Mouse (Mus musculus) heart, postnatal 0 days (tissue): ENCODE data around the gene Ndufc1. TPM values are rescaled to one million over a fixed set of nuclear protein-coding genes. Genes with fewer than 3 reads are reported as not detected.
"Not testable (repeated sequence)": the region's sequence is repeated elsewhere in the genome, so short reads cannot be mapped to it uniquely, and the experiment has no call there.

Experiments used
- ATAC-seq: fragments of 200-750 bp; cut with Nextera tagmentation; 2 replicates; pipeline ENCODE4 v1.8.0; 2017; ENCODE audit warnings: low read depth, moderate number of reproducible peaks, moderate library complexity; ENCODE audit not compliant: insufficient read depth
- DNase-seq: peaks from one replicate; pipeline ENCODE4 v3.0.0-alpha.2; 2016; ENCODE audit warnings: low spot score
- H3K27ac ChIP-seq: fragments of 300-500 bp; sonication (generic); 2 replicates; pipeline ENCODE4 v1.5.1; 2014; ENCODE audit warnings: low read depth, mild to moderate bottlenecking
- H3K27me3 ChIP-seq: fragments of 300-500 bp; sonication (generic); 2 replicates; pipeline ENCODE4 v1.6.1; 2014; ENCODE audit warnings: low read length, mixed read lengths; ENCODE audit not compliant: control insufficient read depth, insufficient read depth
- H3K36me3 ChIP-seq: fragments of 300-500 bp; sonication (generic); replicated peaks from 2 replicates; pipeline ENCODE4 v1.6.1; 2014; ENCODE audit warnings: low read length, mixed read lengths; ENCODE audit not compliant: control insufficient read depth, insufficient read depth
- H3K4me1 ChIP-seq: fragments of 300-500 bp; sonication (generic); 2 replicates; pipeline ENCODE4 v1.6.1; 2014; ENCODE audit warnings: antibody characterized with exemption; ENCODE audit not compliant: control insufficient read depth, insufficient read depth
- H3K4me2 ChIP-seq: fragments of 300-500 bp; sonication (generic); 2 replicates; pipeline ENCODE4 v1.6.1; 2014; ENCODE audit warnings: low read depth, mild to moderate bottlenecking, low read length, moderate library complexity
- H3K4me3 ChIP-seq: fragments of 300-500 bp; sonication (generic); 2 replicates; pipeline ENCODE4 v1.5.1; 2014; ENCODE audit warnings: low read depth, low read length
- H3K9ac ChIP-seq: fragments of 300-500 bp; sonication (generic); replicated peaks from 2 replicates; pipeline ENCODE4 v1.6.1; 2014; ENCODE audit warnings: low read depth, low read length, mixed read lengths
- H3K9me3 ChIP-seq: fragments of 300-500 bp; sonication (generic); replicated peaks from 2 replicates; pipeline ENCODE4 v1.6.1; 2016; ENCODE audit warnings: low read length; ENCODE audit not compliant: control insufficient read depth
- CTCF ChIP-seq: IDR thresholded peaks from 2 replicates; pipeline ENCODE4 v1.5.1; 2016; ENCODE audit warnings: antibody characterized with exemption, control low read depth, low read depth
- EP300 ChIP-seq: IDR thresholded peaks from 2 replicates; pipeline ENCODE4 v1.6.1; 2016; ENCODE audit warnings: antibody characterized with exemption, low read depth
- WGBS: fragments of 180-500 bp; shearing (Covaris S2); extraction: QIAGEN DNeasy Blood & Tissue Kit; methylation state at CpG from one replicate; pipeline ENCODE4 v1.1.7; 2014; 5-methylcytosine and 5-hydroxymethylcytosine counted together
- polyA plus RNA-seq: library from polyadenylated mRNA; unstranded; fragments of >200 nt; fragmentation: Nextera tagmentation; extraction: Ambion mirVana; gene quantifications from 2 replicates; pipeline ENCODE4 v1.2.1, GENCODE M21; 2015
- total RNA-seq: library from RNA; depleted of rRNA; stranded (reverse); fragments of >200 nt; gene quantifications from 2 replicates; pipeline ENCODE4 v1.2.3, GENCODE M21; 2014; ENCODE audit warnings: low replicate concordance

The Ndufc1 gene
- total and polyA plus RNA-seq, 2 experiments from 2014 or later: 459 to 3,223 TPM

GRCm38 (mm10) chr3:51395461-51396145 lies 13.2 kb downstream of the Ndufc1 start:
- Histone ChIP-seq H3K9me3 (no peaks in the 10 kb centered on the region), H3K4me1 (no peaks in the 10 kb centered on the region; the same call in 1 of the 2 replicates), H3K9ac (no peak overlapping the region), H3K4me3 (no peak overlapping the region; the same call in 1 of the 2 replicates), H3K27ac (no peak overlapping the region), H3K27me3 (no peaks in the 10 kb centered on the region), H3K4me2 (no peak overlapping the region), H3K36me3 (no peaks in the 10 kb centered on the region)
- no peak for TF ChIP-seq EP300
- no peak for TF ChIP-seq CTCF
- ATAC-seq: no peak
- DNase-seq: no peak
- WGBS: 43% methylated on average over 19 of the region's 19 CpGs

- Histone ChIP-seq H3K4me3 (no peak overlapping the region), H3K9me3 (no peaks in the 10 kb centered on the region), H3K27ac (no peak overlapping the region), H3K36me3 (no peaks in the 10 kb centered on the region), H3K27me3 (no peaks in the 10 kb centered on the region), H3K9ac (no peak overlapping the region), H3K4me2 (no peak overlapping the region), H3K4me1 (no peaks in the 10 kb centered on the region; the same call in 1 of the 2 replicates)
- DNase-seq: no peak
- ATAC-seq: no peak
- 69% methylated on average over 3 of the region's 3 CpGs for WGBS
- no peak for TF ChIP-seq EP300
- no peak for TF ChIP-seq CTCF
Measured at GRCm38 (mm10) chr3:51394881-51395280, 13.9 kb downstream of the Ndufc1 start.

GRCm38 (mm10) chr3:51393651-51394050 lies 15.1 kb downstream of the Ndufc1 start:
- no peaks in the 10 kb centered on the region for H3K27me3 ChIP-seq
- WGBS: 94% methylated on average over 2 of the region's 2 CpGs
- TF ChIP-seq EP300 (no peak), CTCF (no peak)
- no peak overlapping the region for H3K9ac ChIP-seq
- H3K4me1 ChIP-seq: peaks cover 4% of the 10 kb centered on the region
- ATAC-seq: no peak
- H3K4me2 ChIP-seq: no peak overlapping the region
- H3K9me3 ChIP-seq: no peaks in the 10 kb centered on the region
- H3K27ac ChIP-seq: no peak overlapping the region
- H3K36me3 ChIP-seq: no peaks in the 10 kb centered on the region
- no peak overlapping the region for H3K4me3 ChIP-seq
- no peak for DNase-seq

GRCm38 (mm10) chr3:51393018-51393417 lies 15.8 kb downstream of the Ndufc1 start:
- not testable (repeated sequence) for H3K27me3 ChIP-seq, H3K27ac ChIP-seq, ATAC-seq, DNase-seq, H3K4me2 ChIP-seq, H3K4me1 ChIP-seq, H3K9ac ChIP-seq, H3K9me3 ChIP-seq, H3K36me3 ChIP-seq, H3K4me3 ChIP-seq
- 92% methylated on average over 3 of the region's 3 CpGs for WGBS

GRCm38 (mm10) chr3:51391591-51391990 lies 17.2 kb downstream of the Ndufc1 start:
- no peak overlapping the region for H3K4me3 ChIP-seq
- H3K4me2 ChIP-seq: no peak overlapping the region
- no peaks in the 10 kb centered on the region for H3K36me3 ChIP-seq
- H3K9me3 ChIP-seq: no peaks in the 10 kb centered on the region
- no peak for DNase-seq
- H3K9ac ChIP-seq: no peak overlapping the region
- WGBS: 93% methylated on average over 5 of the region's 5 CpGs
- H3K27ac ChIP-seq: no peak overlapping the region
- no peaks in the 10 kb centered on the region for H3K27me3 ChIP-seq
- H3K4me1 ChIP-seq: peaks cover 6% of the 10 kb centered on the region
- ATAC-seq: no peak
- no peak for TF ChIP-seq EP300
- TF ChIP-seq CTCF: no peak

GRCm38 (mm10) chr3:51391095-51391494 lies 17.7 kb downstream of the Ndufc1 start:
- peaks cover 6% of the 10 kb centered on the region for H3K4me1 ChIP-seq
- no peak for TF ChIP-seq CTCF
- no peak for TF ChIP-seq EP300
- ATAC-seq (no peak), DNase-seq (no peak)
- H3K9me3 ChIP-seq: no peaks in the 10 kb centered on the region
- no peak overlapping the region for H3K4me2 ChIP-seq
- H3K27me3 ChIP-seq: no peaks in the 10 kb centered on the region
- no peak overlapping the region for H3K4me3 ChIP-seq
- H3K27ac ChIP-seq: no peak overlapping the region
- H3K36me3 ChIP-seq: no peaks in the 10 kb centered on the region
- H3K9ac ChIP-seq: no peak overlapping the region
- WGBS: 86% methylated on average over 5 of the region's 5 CpGs
